Mouse (Mus musculus): ENCODE measurements around the gene Mafg. TPM values are rescaled to one million over a fixed set of nuclear protein-coding genes. Genes with fewer than 3 reads are reported as not detected.

Mafg gene
- total and polyA plus RNA-seq, 3 experiments: 17.0 to 63.7 (median 29.3) TPM

GRCm38 (mm10) chr11:120627468-120628300, 5.7 kb downstream of the Mafg start (continued):
- TF ChIP-seq TBP (conservative IDR thresholded peaks at IDR 0.05; ENCODE audit: low read depth, low read length): 0 out of 2 replicates have a peak, but pooled peaks have one; percentile 29
- TF ChIP-seq JUND (conservative IDR thresholded peaks at IDR 0.05; ENCODE audit: low read depth, low read length): no peak
- no peak for TF ChIP-seq NRF1 (IDR thresholded peaks at IDR 0.05; ENCODE audit: low read depth, low read length)
- TF ChIP-seq SIN3A (IDR thresholded peaks at IDR 0.05; ENCODE audit: low read length): peak; percentile 82
- TF ChIP-seq USF1 (IDR thresholded peaks at IDR 0.05; ENCODE audit: low read depth, low read length): peak; percentile 71
- TF ChIP-seq MAX (IDR thresholded peaks at IDR 0.05; ENCODE audit: low read length): peak; percentile 99
- TF ChIP-seq ZKSCAN1 (IDR thresholded peaks at IDR 0.05; ENCODE audit: borderline replicate concordance, low read depth, low read length): peak; percentile 5; the same call in 1 of the 2 replicates
- TF ChIP-seq RAD21 (IDR thresholded peaks at IDR 0.05; ENCODE audit: low read depth, low read length): no peak
- TF ChIP-seq EP300 (IDR thresholded peaks at IDR 0.05; ENCODE audit: low read length): peak; percentile 70
- peak; percentile 95 for TF ChIP-seq ZNF384 (IDR thresholded peaks at IDR 0.05; ENCODE audit: low read depth, low read length)
- peak; percentile 57; the same call in 1 of the 2 replicates for TF ChIP-seq USF2 (conservative IDR thresholded peaks at IDR 0.05; ENCODE audit: low read depth, low read length)
- no peak for TF ChIP-seq CTCF (conservative IDR thresholded peaks at IDR 0.05 in 1 of 2, IDR thresholded peaks at IDR 0.05 in 1 of 2; ENCODE audit: low read depth in 2 of 2, low read length in 2 of 2)
- peak; percentile 40; the same call in 1 of the 2 replicates for TF ChIP-seq NELFE (IDR thresholded peaks at IDR 0.05; ENCODE audit: low read depth, low read length)
- TF ChIP-seq E2F4 (IDR thresholded peaks at IDR 0.05; ENCODE audit: insufficient replicate concordance, low read depth, low read length): no peak
- TF ChIP-seq TCF12 (IDR thresholded peaks at IDR 0.05; ENCODE audit: low read depth, low read length): peak; percentile 70
- no peak for TF ChIP-seq POLR2AphosphoS2 (IDR thresholded peaks at IDR 0.05; ENCODE audit: low read depth, low read length)
- TF ChIP-seq ELF1 (IDR thresholded peaks at IDR 0.05; ENCODE audit: low read depth, low read length): peak; percentile 91
- no peak for TF ChIP-seq UBTF (IDR thresholded peaks at IDR 0.05; ENCODE audit: low read depth, low read length)
- TF ChIP-seq ETS1 (conservative IDR thresholded peaks at IDR 0.05; ENCODE audit: low read depth, low read length): peak; percentile 73
- TF ChIP-seq SMC3 (IDR thresholded peaks at IDR 0.05; ENCODE audit: low read depth, low read length): no peak

- Histone ChIP-seq H3K4me2 (ENCODE audit: insufficient read depth, low read depth, poor library complexity, severe bottlenecking) (no peak overlapping the region), H3K36me3 (replicated peaks in 1 of 2; ENCODE audit: control insufficient read depth in 1 of 2, insufficient read depth in 1 of 2, low read length in 1 of 2) (peaks cover 37 to 55% of the 10 kb centered on the region in 2 experiments), H3K4me3 (replicated peaks in 1 of 3; ENCODE audit: low read depth in 2 of 3, low read length in 2 of 3, poor library complexity in 1 of 3) (peak overlapping the region in 1 of 3 experiments; percentile 74), H3K9me3 (replicated peaks; ENCODE audit: low read length) (no peaks in the 10 kb centered on the region), H3K79me2 (replicated peaks; ENCODE audit: control insufficient read depth, extremely low read depth, insufficient read depth, poor library complexity, severe bottlenecking) (peaks cover 49% of the 10 kb centered on the region), H3K27me3 (replicated peaks) (no peaks in the 10 kb centered on the region), H3K4me1 (ENCODE audit: control insufficient read depth in 1 of 2, insufficient read depth in 2 of 2) (peaks cover 42 to 79% of the 10 kb centered on the region in 2 experiments), H3K27ac (ENCODE audit: insufficient read depth, low read depth) (peak overlapping the region; percentile 75; the same call in 1 of the 2 replicates), H3K9ac (ENCODE audit: insufficient read depth, low read depth) (no peak overlapping the region; the same call in 1 of the 2 replicates)
- dilution Hi-C loops (cut with MboI; ENCODE audit: extremely low pct_ligation_motif_present, extremely low pct_unique_long_range_greater_than_20kb, low sequenced_read_pairs): no loop called here
- TF ChIP-seq CHD2 (IDR thresholded peaks at IDR 0.05; ENCODE audit: low read length) (no peak), MXI1 (IDR thresholded peaks at IDR 0.05; ENCODE audit: low read depth, low read length) (no peak), SMC3 (IDR thresholded peaks at IDR 0.05; ENCODE audit: low read depth, low read length) (no peak), MAZ (IDR thresholded peaks at IDR 0.05; ENCODE audit: low read depth, low read length) (no peak), SIN3A (IDR thresholded peaks at IDR 0.05; ENCODE audit: low read length) (no peak), MYC (IDR thresholded peaks at IDR 0.05; ENCODE audit: low read depth, low read length) (no peak), UBTF (IDR thresholded peaks at IDR 0.05; ENCODE audit: low read depth, low read length) (no peak), MAFK (IDR thresholded peaks at IDR 0.05; ENCODE audit: insufficient replicate concordance, low read length) (no peak), ZMIZ1 (IDR thresholded peaks at IDR 0.05; ENCODE audit: low read depth, low read length) (no peak)
- DNase-seq (ENCODE audit: extremely low read depth): no peak
- in situ Hi-C loops (cut with MboI; ENCODE audit: low pct_ligation_motif_present, low pct_unique_long_range_greater_than_20kb, low sequenced_read_pairs): loop anchor here (10.0 kb wide), 1 partner anchor 58 kb away; no protein-coding TSS in a partner anchor
These were observed 6.5 kb downstream of the Mafg start for GRCm38 (mm10) chr11:120626785-120627467.

Measured in CH12.LX (cell line).